Mouse (Mus musculus) kidney, postnatal 0 days (tissue): ENCODE measurements around the gene Zmiz1. TPM values are rescaled to one million over a fixed set of nuclear protein-coding genes. Genes with fewer than 3 reads are reported as not detected.
A peak's percentile ranks its signal among the peaks of the same experiment; 100 is the strongest.

Experiments used
- ATAC-seq: fragments of 200-750 bp; cut with Nextera tagmentation; replicated peaks from 2 replicates; pipeline ENCODE4 v1.8.0; 2017; ENCODE audit warnings: low read depth, moderate number of reproducible peaks, moderate TSS enrichment, moderate library complexity; ENCODE audit not compliant: low FRiP score
- DNase-seq: peaks from one replicate; pipeline ENCODE4 v3.0.0-alpha.2; 2016; ENCODE audit warnings: low spot score
- H3K27ac ChIP-seq: fragments of 300-500 bp; sonication (generic); 2 replicates; pipeline ENCODE4 v1.5.1; 2014; ENCODE audit warnings: mild to moderate bottlenecking
- H3K27me3 ChIP-seq: fragments of 300-500 bp; sonication (generic); 2 replicates; pipeline ENCODE4 v1.6.1; 2014; ENCODE audit warnings: low read length, mixed read lengths; ENCODE audit not compliant: insufficient read depth
- H3K36me3 ChIP-seq: fragments of 300-500 bp; sonication (generic); 2 replicates; pipeline ENCODE4 v1.6.1; 2014; ENCODE audit warnings: low read length, mixed read lengths; ENCODE audit not compliant: insufficient read depth
- H3K4me1 ChIP-seq: fragments of 300-500 bp; sonication (generic); replicated peaks from 2 replicates; pipeline ENCODE4 v1.6.1; 2014; ENCODE audit warnings: antibody characterized with exemption, low read length, mixed read lengths; ENCODE audit not compliant: insufficient read depth
- H3K4me2 ChIP-seq: fragments of 300-500 bp; sonication (generic); 2 replicates; pipeline ENCODE4 v1.6.1; 2014; ENCODE audit warnings: mild to moderate bottlenecking, low read length, moderate library complexity, mixed read lengths
- H3K4me3 ChIP-seq: fragments of 300-500 bp; sonication (generic); replicated peaks from 2 replicates; pipeline ENCODE4 v1.5.1; 2014; ENCODE audit warnings: low read depth, low read length
- H3K9ac ChIP-seq: fragments of 300-500 bp; sonication (generic); 2 replicates; pipeline ENCODE4 v1.6.1; 2014; ENCODE audit warnings: low read depth, low read length
- H3K9me3 ChIP-seq: fragments of 300-500 bp; sonication (generic); replicated peaks from 2 replicates; pipeline ENCODE4 v1.6.1; 2016; ENCODE audit warnings: low read length, inconsistent platforms, mixed read lengths
- CTCF ChIP-seq: IDR thresholded peaks from 2 replicates; pipeline ENCODE4 v1.5.1; 2016; ENCODE audit warnings: antibody characterized with exemption, low read depth, mild to moderate bottlenecking, moderate library complexity
- WGBS: fragments of 180-500 bp; shearing (Covaris S2); extraction: QIAGEN DNeasy Blood & Tissue Kit; methylation state at CpG from one replicate; pipeline ENCODE4 v1.1.7; 2014; 5-methylcytosine and 5-hydroxymethylcytosine counted together
- polyA plus RNA-seq: library from polyadenylated mRNA; unstranded; fragments of >200 nt; fragmentation: Nextera tagmentation; extraction: Ambion mirVana; gene quantifications from 2 replicates; pipeline ENCODE4 v1.2.1, GENCODE M21; 2015

Zmiz1 gene
- polyA plus RNA-seq, 1 experiment from 2014 or later, result 25.0 TPM

GRCm38 (mm10) chr14:25420987-25421386, 38.0 kb upstream of the Zmiz1 start:
- 89% methylated on average over 1 of the region's 1 CpGs for WGBS
- no peak for TF ChIP-seq CTCF
- ATAC-seq, result 0 out of 2 replicates have a peak, but pooled peaks have one; percentile 44

DNA sequence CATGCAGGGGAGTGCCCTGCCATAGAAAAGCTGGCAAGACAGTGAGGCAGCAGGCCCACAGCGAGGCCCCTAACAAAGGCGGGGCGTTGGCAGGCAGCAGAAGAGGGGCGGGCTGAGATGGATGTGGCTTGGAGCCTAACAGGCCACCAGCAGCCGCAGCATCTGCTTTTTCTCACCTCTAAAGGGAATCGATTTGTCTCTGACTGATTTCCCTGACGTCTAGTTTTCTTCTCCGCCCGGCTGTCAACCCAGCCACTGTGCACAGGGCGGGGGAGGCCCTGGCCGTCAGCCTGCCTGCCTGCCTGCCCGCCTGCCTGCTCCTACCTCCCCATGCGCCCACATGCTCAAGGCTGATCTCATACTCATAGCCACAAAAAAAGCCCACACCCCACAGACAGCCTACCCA, 37.4 kb upstream of the Zmiz1 start:
- Histone ChIP-seq H3K4me3 (no peak overlapping the region), H3K9ac (no peak overlapping the region), H3K36me3 (no peaks in the 10 kb centered on the region), H3K4me2 (no peak overlapping the region), H3K27me3 (no peaks in the 10 kb centered on the region), H3K27ac (no peak overlapping the region), H3K4me1 (peaks cover 7% of the 10 kb centered on the region; the same call in 1 of the 2 replicates), H3K9me3 (no peaks in the 10 kb centered on the region)
- TF ChIP-seq CTCF, result no peak
- ATAC-seq, result no peak
- 41% methylated on average over 13 of the region's 13 CpGs for WGBS
- DNase-seq, result no peak

More at GRCm38 (mm10) chr14:25420987-25421386, 38.0 kb upstream of the Zmiz1 start:
- Histone ChIP-seq H3K27me3 (no peaks in the 10 kb centered on the region), H3K4me1 (peaks cover 7% of the 10 kb centered on the region; the same call in 1 of the 2 replicates), H3K4me2 (no peak overlapping the region), H3K4me3 (no peak overlapping the region), H3K9me3 (no peaks in the 10 kb centered on the region), H3K9ac (no peak overlapping the region), H3K27ac (no peak overlapping the region), H3K36me3 (no peaks in the 10 kb centered on the region)
- DNase-seq, result no peak

GRCm38 (mm10) chr14:25422946-25423345, 36.0 kb upstream of the Zmiz1 start:
- Histone ChIP-seq H3K27me3 (no peaks in the 10 kb centered on the region), H3K27ac (no peak overlapping the region), H3K4me3 (no peak overlapping the region), H3K4me1 (peaks cover 7% of the 10 kb centered on the region; the same call in 1 of the 2 replicates), H3K36me3 (no peaks in the 10 kb centered on the region), H3K9ac (no peak overlapping the region), H3K4me2 (no peak overlapping the region), H3K9me3 (no peaks in the 10 kb centered on the region)
- ATAC-seq (no peak), DNase-seq (no peak)
- TF ChIP-seq CTCF, result no peak
- WGBS, result 82% methylated on average over 1 of the region's 1 CpGs

- no peak for TF ChIP-seq CTCF
- no peak overlapping the region for H3K4me3 ChIP-seq
- H3K9me3 ChIP-seq, result no peaks in the 10 kb centered on the region
- H3K4me2 ChIP-seq, result no peak overlapping the region
- H3K36me3 ChIP-seq, result no peaks in the 10 kb centered on the region
- H3K4me1 ChIP-seq, result peaks cover 7% of the 10 kb centered on the region; the same call in 1 of the 2 replicates
- H3K9ac ChIP-seq, result no peak overlapping the region
- ATAC-seq (no peak), DNase-seq (no peak)
- H3K27me3 ChIP-seq, result no peaks in the 10 kb centered on the region
- 65% methylated on average over 7 of the region's 7 CpGs for WGBS
- H3K27ac ChIP-seq, result no peak overlapping the region
Observed at GRCm38 (mm10) chr14:25423721-25424443, 35.1 kb upstream of the Zmiz1 start.

- H3K9me3 ChIP-seq, result no peaks in the 10 kb centered on the region
- H3K9ac ChIP-seq, result no peak overlapping the region
- no peak for TF ChIP-seq CTCF
- no peaks in the 10 kb centered on the region for H3K36me3 ChIP-seq
- H3K27ac ChIP-seq, result no peak overlapping the region
- H3K4me2 ChIP-seq, result no peak overlapping the region
- H3K4me1 ChIP-seq, result no peaks in the 10 kb centered on the region
- H3K4me3 ChIP-seq, result no peak overlapping the region
- ATAC-seq (no peak), DNase-seq (no peak)
- H3K27me3 ChIP-seq, result no peaks in the 10 kb centered on the region
Observed at GRCm38 (mm10) chr14:25438255-25438654, 20.7 kb upstream of the Zmiz1 start.

- no peaks in the 10 kb centered on the region for H3K4me1 ChIP-seq
- no peaks in the 10 kb centered on the region for H3K9me3 ChIP-seq
- H3K4me3 ChIP-seq, result no peak overlapping the region
- DNase-seq, result no peak
- no peaks in the 10 kb centered on the region for H3K27me3 ChIP-seq
- no peaks in the 10 kb centered on the region for H3K36me3 ChIP-seq
- no peak overlapping the region for H3K9ac ChIP-seq
- WGBS, result 15% methylated on average over 1 of the region's 1 CpGs
- no peak for TF ChIP-seq CTCF
- H3K4me2 ChIP-seq, result no peak overlapping the region
- no peak for ATAC-seq
- H3K27ac ChIP-seq, result no peak overlapping the region
Observed at GRCm38 (mm10) chr14:25440116-25440515, 18.9 kb upstream of the Zmiz1 start.
